In the genomic region with DNA sequence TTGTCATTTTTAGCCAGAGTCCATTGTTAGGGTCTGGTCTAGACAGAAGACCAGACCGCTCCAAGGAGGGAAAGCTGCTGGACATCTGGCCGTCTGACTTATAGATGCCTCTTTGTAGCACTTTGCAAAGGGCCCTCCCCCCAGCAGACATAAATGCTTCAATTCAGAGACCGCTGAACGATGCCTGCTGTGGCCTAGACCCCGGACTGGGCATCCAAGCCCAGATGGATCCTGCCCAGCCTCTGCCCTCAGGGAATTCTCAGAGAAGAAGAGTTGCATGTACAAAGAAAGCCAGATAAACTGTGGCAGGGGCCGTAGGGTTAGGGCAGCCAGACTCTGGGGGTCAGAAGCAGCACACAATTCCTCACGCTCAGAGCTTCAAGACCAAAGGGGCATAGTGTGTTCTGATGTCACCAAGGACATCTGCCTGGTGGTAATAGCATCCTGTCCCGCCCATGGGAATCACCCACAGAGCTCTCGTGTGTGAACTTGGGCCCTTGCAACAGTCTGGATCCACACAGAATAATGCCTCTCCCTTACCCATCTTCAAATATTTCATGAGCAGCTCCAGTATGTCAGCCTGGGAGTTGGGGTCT, we compare ENCODE assay signal across 15 mouse cellular contexts. TPM values are rescaled to one million over a fixed set of nuclear protein-coding genes. Genes with fewer than 3 reads are reported as not detected.
DNase-seq lines count a peak whose midpoint lies in the region; ATAC-seq and TF ChIP-seq lines count a peak whose summit lies in the region.
"Had no signal": no experiment of that assay in that cellular context is flagged by ENCODE, and none has a peak within 500 bp of the region (broad histone marks: within the 10 kb centered on the region; RNA-seq: fewer than 3 reads in every experiment).

No protein-coding gene starts in this region.

- WGBS in heart, embryonic 13.5 days: 64% methylated on average over 9 of the region's 9 CpGs
- WGBS in kidney, postnatal 0 days: 56% methylated on average over 9 of the region's 9 CpGs
- WGBS in embryonic facial prominence, embryonic 10.5 days: 37% methylated on average over 9 of the region's 9 CpGs
- WGBS in neural tube, embryonic 12.5 days: 29% methylated on average over 9 of the region's 9 CpGs

- H3K4me2 ChIP-seq in heart, embryonic 13.5 days: peak overlapping the region; percentile 89
- H3K4me2 ChIP-seq in kidney, postnatal 0 days (ENCODE audit: low read length): peak overlapping the region; percentile 35
- H3K4me2 ChIP-seq in neural tube, embryonic 12.5 days (replicated peaks): peak overlapping the region; percentile 36
- H3K4me2 ChIP-seq: midbrain, embryonic 13.5 days had no signal

- no peaks in the 10 kb centered on the region for H3K36me3 ChIP-seq in heart, embryonic 13.5 days
- no peaks in the 10 kb centered on the region for H3K36me3 ChIP-seq in kidney, postnatal 0 days (ENCODE audit: insufficient read depth, low read length)
- H3K36me3 ChIP-seq in embryonic facial prominence, embryonic 10.5 days (replicated peaks): no peaks in the 10 kb centered on the region
- no peaks in the 10 kb centered on the region for H3K36me3 ChIP-seq in neural tube, embryonic 12.5 days
- H3K36me3 ChIP-seq: midbrain, embryonic 13.5 days had no signal

- peak overlapping the region; percentile 73 for H3K27ac ChIP-seq in heart, embryonic 13.5 days (replicated peaks)
- H3K27ac ChIP-seq in kidney, postnatal 0 days: peak overlapping the region; percentile 2; the same call in 1 of the 2 replicates
- H3K27ac ChIP-seq in embryonic facial prominence, embryonic 10.5 days (replicated peaks): peak overlapping the region; percentile 37; the same call in 1 of the 2 replicates
- no peak overlapping the region for H3K27ac ChIP-seq in neural tube, embryonic 12.5 days
- H3K27ac ChIP-seq: liver, embryonic 14.5 days; midbrain, embryonic 13.5 days had no signal

- no peaks in the 10 kb centered on the region for H3K9me3 ChIP-seq in heart, embryonic 13.5 days
- H3K9me3 ChIP-seq in kidney, postnatal 0 days (replicated peaks; ENCODE audit: low read length): no peaks in the 10 kb centered on the region
- H3K9me3 ChIP-seq in embryonic facial prominence, embryonic 10.5 days: no peaks in the 10 kb centered on the region
- no peaks in the 10 kb centered on the region for H3K9me3 ChIP-seq in neural tube, embryonic 12.5 days
- H3K9me3 ChIP-seq: midbrain, embryonic 13.5 days had no signal

- no peak for ATAC-seq in heart, embryonic 13.5 days (ENCODE audit: extremely low read depth, insufficient number of reproducible peaks, low FRiP score, low TSS enrichment)
- ATAC-seq in kidney, postnatal 0 days (replicated peaks; ENCODE audit: low FRiP score, low read depth): no peak
- ATAC-seq in neural tube, embryonic 12.5 days (ENCODE audit: low FRiP score, low read depth): no peak
- ATAC-seq: midbrain, embryonic 13.5 days had no signal

- intact Hi-C loops in heart, postnatal 25 days (cut with DNase I): no loop called here

- no peak for DNase-seq in heart, postnatal 25 days (ENCODE audit: low spot score)
- no peak for DNase-seq in kidney, postnatal 0 days (ENCODE audit: low spot score)
- no peak for DNase-seq in kidney, postnatal 25 days
- peak; percentile 63 for DNase-seq in embryonic facial prominence, embryonic 10.5 days (ENCODE audit: low spot score)
- DNase-seq in ovary, postnatal 10 days (ENCODE audit: low spot score): no peak
- no peak for DNase-seq in adrenal gland, adult 18-20 months (ENCODE audit: low spot score in 2 of 2)
- DNase-seq: cerebellum, postnatal 25 days; gastrocnemius, postnatal 10 days; kidney, postnatal 10 days; thymus, postnatal 14 days had no signal

- peaks cover 69% of the 10 kb centered on the region for H3K4me1 ChIP-seq in heart, embryonic 13.5 days
- peaks cover 59% of the 10 kb centered on the region for H3K4me1 ChIP-seq in kidney, postnatal 0 days (replicated peaks; ENCODE audit: insufficient read depth, low read length)
- H3K4me1 ChIP-seq in embryonic facial prominence, embryonic 10.5 days: peaks cover 72% of the 10 kb centered on the region
- H3K4me1 ChIP-seq in neural tube, embryonic 12.5 days: peaks cover 37% of the 10 kb centered on the region

- peak overlapping the region; percentile 3; the same call in 1 of the 2 replicates for H3K4me3 ChIP-seq in heart, embryonic 13.5 days
- no peak overlapping the region for H3K4me3 ChIP-seq in kidney, postnatal 0 days (replicated peaks; ENCODE audit: low read depth, low read length)
- 0 out of 2 replicates have a peak overlapping the region, but pooled peaks have one; percentile 21 for H3K4me3 ChIP-seq in embryonic facial prominence, embryonic 10.5 days
- H3K4me3 ChIP-seq in neural tube, embryonic 12.5 days: no peak overlapping the region
- H3K4me3 ChIP-seq: midbrain, embryonic 13.5 days had no signal

- peaks cover 50% of the 10 kb centered on the region for H3K27me3 ChIP-seq in heart, embryonic 13.5 days (replicated peaks)
- H3K27me3 ChIP-seq in kidney, postnatal 0 days (ENCODE audit: insufficient read depth, low read length): no peaks in the 10 kb centered on the region
- H3K27me3 ChIP-seq in embryonic facial prominence, embryonic 10.5 days (replicated peaks; ENCODE audit: low read depth, poor library complexity, severe bottlenecking): peaks cover 93% of the 10 kb centered on the region
- peaks cover 40% of the 10 kb centered on the region for H3K27me3 ChIP-seq in neural tube, embryonic 12.5 days (replicated peaks)

- H3K9ac ChIP-seq in heart, embryonic 13.5 days: peak overlapping the region; percentile 34; the same call in 1 of the 2 replicates
- 0 out of 2 replicates have a peak overlapping the region, but pooled peaks have one; percentile 13 for H3K9ac ChIP-seq in kidney, postnatal 0 days (ENCODE audit: low read depth, low read length)
- no peak overlapping the region for H3K9ac ChIP-seq in neural tube, embryonic 12.5 days
- H3K9ac ChIP-seq: liver, embryonic 14.5 days; midbrain, embryonic 13.5 days had no signal

- no peak for TF ChIP-seq CTCF in kidney, postnatal 0 days (IDR thresholded peaks at IDR 0.05; ENCODE audit: low read depth)

RNA-seq across cellular contexts. Expression of a gene that starts 2.6 kb away (rescaled TPM):
- 9.2 and 9.3 TPM in 2 replicates for polyA plus RNA-seq in heart, embryonic 13.5 days (2015; fragmentation: Nextera tagmentation; extraction: Ambion mirVana)
- total RNA-seq in heart, postnatal 25 days (2021): 10 to 100 TPM; 19.1 to 21.3 TPM
- 28.7 and 31.6 TPM in 2 replicates for polyA plus RNA-seq in kidney, postnatal 0 days (2015; fragmentation: Nextera tagmentation; extraction: Ambion mirVana)
- 13.4 and 13.5 TPM in 2 replicates for polyA plus RNA-seq in embryonic facial prominence, embryonic 10.5 days (2016; fragmentation: Nextera tagmentation; extraction: Ambion mirVana)
- polyA plus RNA-seq in neural tube, embryonic 12.5 days (2016; fragmentation: Nextera tagmentation; extraction: Ambion mirVana): 20.1 and 24.6 TPM in 2 replicates
- 10 to 100 TPM in 1 of 2 experiments, 1 to 10 TPM in 1; 4.7 to 11.3 TPM for total RNA-seq in adrenal gland, adult 18-20 months (2021)

RNA-seq across cellular contexts. Expression of a gene that starts 26.2 kb away (rescaled TPM):
- 52.0 and 56.4 TPM in 2 replicates for polyA plus RNA-seq in heart, embryonic 13.5 days (2015; fragmentation: Nextera tagmentation; extraction: Ambion mirVana)
- 100 to 1,000 TPM; 334 to 358 TPM for total RNA-seq in heart, postnatal 25 days (2021)
- 28.2 and 29.7 TPM in 2 replicates for polyA plus RNA-seq in kidney, postnatal 0 days (2015; fragmentation: Nextera tagmentation; extraction: Ambion mirVana)
- 54.9 and 59.4 TPM in 2 replicates for polyA plus RNA-seq in embryonic facial prominence, embryonic 10.5 days (2016; fragmentation: Nextera tagmentation; extraction: Ambion mirVana)
- 27.5 and 28.1 TPM in 2 replicates for polyA plus RNA-seq in neural tube, embryonic 12.5 days (2016; fragmentation: Nextera tagmentation; extraction: Ambion mirVana)
- 10 to 100 TPM; 93.9 to 99.8 TPM for total RNA-seq in adrenal gland, adult 18-20 months (2021)

RNA-seq across cellular contexts. Expression of a gene that starts 34.6 kb away (rescaled TPM):
- polyA plus RNA-seq in heart, embryonic 13.5 days (2015; fragmentation: Nextera tagmentation; extraction: Ambion mirVana): 0.83 and 1.1 TPM in 2 replicates
- 10 to 100 TPM; 51.3 to 56.6 TPM for total RNA-seq in heart, postnatal 25 days (2021)
- 0.47 and 0.71 TPM in 2 replicates for polyA plus RNA-seq in kidney, postnatal 0 days (2015; fragmentation: Nextera tagmentation; extraction: Ambion mirVana)
- polyA plus RNA-seq in embryonic facial prominence, embryonic 10.5 days (2016; fragmentation: Nextera tagmentation; extraction: Ambion mirVana): not detected in 2 replicates
- polyA plus RNA-seq in neural tube, embryonic 12.5 days (2016; fragmentation: Nextera tagmentation; extraction: Ambion mirVana): 0.15 TPM in 1 of 2 replicates, not detected in the other
- total RNA-seq in adrenal gland, adult 18-20 months (2021): 10 to 100 TPM; 46.6 to 52.5 TPM
- polyA plus RNA-seq: C2C12; liver, embryonic 14.5 days; midbrain, embryonic 13.5 days had no signal

RNA-seq across cellular contexts. Expression of a gene that starts 52.9 kb away (rescaled TPM):
- 1.6 and 1.7 TPM in 2 replicates for polyA plus RNA-seq in heart, embryonic 13.5 days (2015; fragmentation: Nextera tagmentation; extraction: Ambion mirVana)
- total RNA-seq in heart, postnatal 25 days (2021): under 1 TPM; 0.05 to 0.14 TPM
- polyA plus RNA-seq in kidney, postnatal 0 days (2015; fragmentation: Nextera tagmentation; extraction: Ambion mirVana): 3.7 and 3.8 TPM in 2 replicates
- 0.60 and 0.95 TPM in 2 replicates for polyA plus RNA-seq in embryonic facial prominence, embryonic 10.5 days (2016; fragmentation: Nextera tagmentation; extraction: Ambion mirVana)
- polyA plus RNA-seq in neural tube, embryonic 12.5 days (2016; fragmentation: Nextera tagmentation; extraction: Ambion mirVana): 3.8 and 4.2 TPM in 2 replicates
- total RNA-seq in adrenal gland, adult 18-20 months (2021): 1 to 10 TPM; 3.4 to 3.5 TPM
- polyA plus RNA-seq: C2C12; liver, embryonic 14.5 days had no signal

Comparison
In these comparisons a context has a peak if more than half of its experiments do, and no peak if none do; other contexts are left out.
1. H3K4me2 ChIP-seq: peak in every context shown above with its lines; median percentile 89 in heart, embryonic 13.5 days; 36 in neural tube, embryonic 12.5 days; 35 in kidney, postnatal 0 days.
2. H3K4me3 ChIP-seq: peak in heart, embryonic 13.5 days (single experiment) and embryonic facial prominence, embryonic 10.5 days (single experiment); none in kidney, postnatal 0 days (single experiment) and neural tube, embryonic 12.5 days (single experiment).